Mouse (Mus musculus): Measurements from ENCODE around the gene Gm20695. TPM values are rescaled to one million over a fixed set of nuclear protein-coding genes. Genes with fewer than 3 reads are reported as not detected.
"Not testable (repeated sequence)": the region's sequence is repeated elsewhere in the genome, so short reads cannot be mapped to it uniquely, and the experiment has no call there.

The Gm20695 gene
- not detected for total RNA-seq (2021)

DNA sequence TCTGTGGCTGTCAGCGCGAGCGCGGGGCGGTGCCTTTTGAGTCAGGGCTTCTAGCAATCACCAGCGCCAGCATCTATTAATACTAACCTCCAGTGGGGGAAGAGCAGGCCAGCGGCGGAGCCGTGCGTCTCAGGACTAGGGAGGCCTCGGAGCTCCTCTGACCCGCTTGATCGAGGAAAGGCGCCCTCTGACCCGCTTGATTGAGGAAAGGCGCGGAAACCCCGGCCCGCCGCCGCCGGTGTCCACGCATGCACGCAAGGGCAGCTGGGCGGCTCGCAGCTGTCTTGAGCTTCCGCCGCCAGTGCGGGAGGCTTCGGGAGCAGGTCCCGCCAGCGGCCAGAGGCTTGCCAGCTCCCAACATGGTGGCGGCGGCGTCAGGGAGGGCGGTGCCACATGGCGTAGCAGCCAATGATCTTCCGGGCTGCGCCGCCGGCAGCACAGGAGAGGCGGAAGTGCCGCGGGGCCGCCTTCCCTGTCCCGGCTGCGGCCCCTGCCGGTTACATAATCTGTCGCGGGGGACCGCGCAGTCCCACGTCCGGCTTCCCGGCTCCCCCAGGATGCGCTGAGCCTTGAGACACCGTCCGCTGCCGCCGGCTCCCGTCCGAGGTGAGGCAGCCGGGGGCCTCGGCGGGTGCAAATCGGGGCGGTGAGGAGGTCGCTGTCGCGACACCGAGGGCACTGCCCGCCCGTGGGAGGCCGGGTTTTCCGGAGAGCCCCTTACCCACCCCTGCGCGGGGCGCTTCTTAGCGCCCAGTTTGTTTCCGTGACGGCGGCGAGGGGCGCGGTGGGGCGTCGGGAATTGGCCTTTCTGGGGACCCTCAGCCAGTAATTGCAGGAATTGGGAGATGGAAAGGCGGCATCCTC lies at the start of gene Gm20695, which contains the start of gene Zfp597:
Gm20695 (plus strand) TSS at position 448 of the 864 bp plus-strand sequence.
Zfp597 (minus strand) TSS at position 361 of the 864 bp plus-strand sequence.
- intact Hi-C loops (cut with DNase I) = loop anchor here (1.0 to 5.0 kb wide), 2 partner anchors 24 to 37 kb away; partner anchors contain the start of genes 1700037C18Rik, Cluap1 and Zfp174
- peak; percentile 92 for DNase-seq (ENCODE audit: low spot score)

GRCm38 (mm10) chr16:3835461-3835860 lies 49.0 kb upstream of the Gm20695 start:
- DNase-seq (ENCODE audit: low spot score) = no peak
- intact Hi-C loops (cut with DNase I) = no loop called here

GRCm38 (mm10) chr16:3839157-3839885 lies 45.1 kb upstream of the Gm20695 start:
- intact Hi-C loops (cut with DNase I) = no loop called here
- no peak for DNase-seq (ENCODE audit: low spot score)

DNA sequence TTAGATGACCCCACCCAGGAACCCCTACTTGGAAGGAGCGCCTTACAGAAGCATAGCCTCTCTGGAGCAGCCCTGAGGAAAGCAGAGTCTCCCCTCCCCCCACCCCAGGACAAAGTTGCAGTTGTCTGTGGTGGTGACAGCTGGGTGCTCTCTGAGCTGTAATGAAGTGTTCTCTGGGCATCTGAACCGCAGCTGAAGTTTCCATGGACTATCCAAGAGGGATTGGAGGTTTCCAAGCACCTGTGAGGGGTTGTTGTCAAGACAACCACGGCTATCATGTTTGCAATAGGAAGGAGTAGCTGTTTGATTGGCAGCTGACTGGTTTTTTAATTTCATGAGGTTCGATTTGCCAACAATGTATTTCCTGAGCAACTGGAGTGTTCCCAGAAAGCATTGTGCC lies 41.5 kb upstream of the Gm20695 start:
- no peak for DNase-seq (ENCODE audit: low spot score)
- intact Hi-C loops (cut with DNase I) = loop anchor here (10.0 kb wide), 1 partner anchor 98 kb away; the partner anchor contains the start of gene Zfp263

GRCm38 (mm10) chr16:3843796-3844195 lies 40.7 kb upstream of the Gm20695 start:
- intact Hi-C loops (cut with DNase I) = loop anchor here (10.0 kb wide), 1 partner anchor 99 kb away; the partner anchor contains the start of gene Zfp263
- DNase-seq (ENCODE audit: low spot score) = no peak

DNA sequence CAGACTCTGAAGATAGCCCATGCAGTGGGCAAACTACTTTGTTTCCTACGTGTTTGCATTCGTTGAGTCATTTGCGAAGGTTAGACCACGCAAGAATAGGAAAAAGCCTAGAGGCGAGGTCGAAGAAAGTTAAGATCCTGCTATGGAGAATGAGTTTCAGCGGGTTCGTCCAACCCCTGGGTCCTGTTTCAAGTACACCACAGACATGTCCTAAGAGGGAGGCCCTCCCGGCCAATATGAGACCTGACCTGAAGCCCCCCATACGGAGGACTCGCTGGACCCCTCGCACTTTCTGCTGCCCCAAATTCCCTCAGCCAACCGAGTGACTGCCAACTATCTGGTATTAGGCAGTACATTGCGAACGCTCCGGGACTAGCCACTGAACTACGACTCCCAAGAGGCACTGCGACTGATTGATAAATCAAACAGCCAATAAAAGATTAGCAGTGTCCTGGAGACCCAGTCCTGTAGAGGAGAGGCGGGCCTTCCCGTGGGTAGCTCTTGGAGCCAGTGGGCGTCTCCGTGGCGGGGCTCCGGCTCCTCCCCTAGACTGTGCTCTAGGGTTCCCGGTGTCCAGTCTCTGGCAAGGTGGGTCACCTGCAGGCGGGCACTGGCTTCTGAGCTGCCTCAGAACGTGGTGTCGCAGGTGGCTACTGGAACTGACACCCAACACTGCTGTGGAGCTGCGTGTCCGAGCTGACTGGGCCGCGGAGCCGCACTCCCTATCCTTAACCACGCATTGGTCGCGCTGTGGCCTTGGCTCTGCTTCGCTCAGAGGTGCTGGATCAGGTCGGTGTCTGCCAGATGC lies 37.5 kb upstream of the Gm20695 start, which contains the start of gene Zfp174:
Zfp174 (plus strand) TSS at position 558 of the 808 bp plus-strand sequence.
- DNase-seq (ENCODE audit: low spot score) = peak; percentile 90
- intact Hi-C loops (cut with DNase I) = loop anchor here (2.0 to 10.0 kb wide), 4 partner anchors 35 to 155 kb away; partner anchors contain the start of genes 1700037C18Rik, Cluap1, Gm20695 and Slx4

GRCm38 (mm10) chr16:3847871-3848270 lies 36.6 kb upstream of the Gm20695 start:
- intact Hi-C loops (cut with DNase I) = loop anchor here (2.0 to 10.0 kb wide), 4 partner anchors 34 to 154 kb away; partner anchors contain the start of genes 1700037C18Rik, Cluap1, Gm20695 and Slx4
- DNase-seq (ENCODE audit: low spot score) = no peak

- intact Hi-C loops (cut with DNase I) = loop anchor here (5.0 to 10.0 kb wide), 3 partner anchors 34 to 154 kb away; partner anchors contain the start of genes Gm20695, Slx4, Zfp263 and Zfp597
- no peak for DNase-seq (ENCODE audit: low spot score)
These were observed 36.0 kb upstream of the Gm20695 start for GRCm38 (mm10) chr16:3848416-3848815.

- DNase-seq (ENCODE audit: low spot score); intact Hi-C loops (cut with DNase I): not testable (repeated sequence)
These were observed 33.1 kb upstream of the Gm20695 start for GRCm38 (mm10) chr16:3851301-3851700.

DNA sequence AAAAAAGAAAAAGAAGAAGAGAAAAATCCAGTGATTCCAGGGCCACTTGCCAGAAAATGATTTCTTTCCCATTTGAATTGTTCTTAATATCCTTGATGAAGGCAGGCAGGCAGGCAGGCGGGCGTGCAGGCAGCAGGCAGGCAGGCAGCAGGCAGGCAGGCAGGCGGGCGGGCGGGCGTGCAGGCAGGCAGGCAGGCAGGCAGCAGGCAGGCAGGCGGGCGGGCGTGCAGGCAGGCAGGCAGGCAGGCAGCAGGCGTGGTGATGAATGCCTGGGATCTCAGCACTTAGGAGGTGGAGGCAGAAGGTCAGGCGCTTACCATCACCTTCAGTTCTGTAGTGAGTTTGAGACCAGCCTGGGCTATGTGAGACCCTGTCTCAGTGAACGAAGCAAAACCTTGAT lies 31.9 kb upstream of the Gm20695 start:
- DNase-seq (ENCODE audit: low spot score) = no peak
- intact Hi-C loops (cut with DNase I) = no loop called here

GRCm38 (mm10) chr16:3854437-3855182 lies 29.8 kb upstream of the Gm20695 start:
- intact Hi-C loops (cut with DNase I) = no loop called here
- DNase-seq (ENCODE audit: low spot score) = no peak

DNA sequence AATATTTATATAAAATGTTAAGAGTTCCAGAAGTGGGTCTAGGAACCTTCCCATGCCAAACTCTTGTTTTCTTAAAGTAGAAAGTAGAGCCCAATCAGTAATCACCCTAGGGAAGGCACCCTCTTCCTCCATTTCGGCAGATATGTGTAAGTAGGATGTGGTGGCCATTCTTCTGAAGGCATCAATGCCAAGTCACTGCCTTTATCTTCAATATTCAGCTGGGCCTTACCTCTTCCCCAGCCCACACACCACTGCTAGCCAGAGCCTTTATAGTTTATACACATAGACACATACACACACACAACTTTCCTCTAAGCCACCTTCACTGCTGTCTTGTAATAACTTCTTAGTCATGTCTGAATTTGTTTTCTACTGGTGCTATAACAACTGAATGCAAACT lies 28.7 kb upstream of the Gm20695 start:
- intact Hi-C loops (cut with DNase I) = no loop called here
- no peak for DNase-seq (ENCODE audit: low spot score)

DNA sequence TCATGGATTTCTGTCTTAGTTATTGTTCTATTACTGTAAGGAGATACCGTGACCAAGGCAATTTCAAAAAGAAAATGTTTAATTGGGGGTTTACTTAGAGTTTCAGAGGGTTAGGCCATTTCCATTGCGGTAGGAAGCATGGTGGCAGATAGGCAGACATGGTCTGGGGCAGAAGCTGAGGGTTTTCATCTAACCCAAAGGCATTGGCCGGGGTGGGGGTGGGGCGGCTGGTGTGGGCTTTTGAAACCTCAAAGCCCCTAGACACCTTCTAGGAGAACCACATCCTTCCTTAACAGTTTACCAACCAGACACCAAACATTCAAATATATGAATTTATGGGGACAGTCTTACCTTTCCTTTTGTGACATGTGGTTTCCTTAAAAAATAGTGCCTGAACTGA lies 25.2 kb upstream of the Gm20695 start:
- intact Hi-C loops (cut with DNase I) = no loop called here
- no peak for DNase-seq (ENCODE audit: low spot score)

DNA sequence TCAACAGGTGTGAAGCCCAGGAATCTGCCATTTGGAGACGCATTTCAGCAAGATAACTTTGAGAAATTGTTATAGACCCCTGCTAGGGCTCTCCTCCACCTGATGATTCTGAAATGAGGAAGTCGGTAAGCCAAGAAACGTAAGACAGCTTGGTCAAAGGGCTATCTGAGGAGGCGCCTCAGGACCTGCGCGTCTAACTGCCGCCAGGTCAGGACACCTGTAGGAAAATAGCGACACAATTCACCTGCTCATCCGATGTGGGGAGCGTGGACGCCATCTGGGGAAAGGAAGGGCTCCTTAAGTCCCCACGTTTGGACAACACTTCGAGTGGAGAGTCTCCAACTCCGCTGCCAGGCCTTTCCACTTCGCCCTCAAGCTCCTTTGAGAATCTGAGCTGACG lies 12.6 kb upstream of the Gm20695 start:
- intact Hi-C loops (cut with DNase I) = no loop called here
- DNase-seq (ENCODE audit: low spot score) = no peak

DNA sequence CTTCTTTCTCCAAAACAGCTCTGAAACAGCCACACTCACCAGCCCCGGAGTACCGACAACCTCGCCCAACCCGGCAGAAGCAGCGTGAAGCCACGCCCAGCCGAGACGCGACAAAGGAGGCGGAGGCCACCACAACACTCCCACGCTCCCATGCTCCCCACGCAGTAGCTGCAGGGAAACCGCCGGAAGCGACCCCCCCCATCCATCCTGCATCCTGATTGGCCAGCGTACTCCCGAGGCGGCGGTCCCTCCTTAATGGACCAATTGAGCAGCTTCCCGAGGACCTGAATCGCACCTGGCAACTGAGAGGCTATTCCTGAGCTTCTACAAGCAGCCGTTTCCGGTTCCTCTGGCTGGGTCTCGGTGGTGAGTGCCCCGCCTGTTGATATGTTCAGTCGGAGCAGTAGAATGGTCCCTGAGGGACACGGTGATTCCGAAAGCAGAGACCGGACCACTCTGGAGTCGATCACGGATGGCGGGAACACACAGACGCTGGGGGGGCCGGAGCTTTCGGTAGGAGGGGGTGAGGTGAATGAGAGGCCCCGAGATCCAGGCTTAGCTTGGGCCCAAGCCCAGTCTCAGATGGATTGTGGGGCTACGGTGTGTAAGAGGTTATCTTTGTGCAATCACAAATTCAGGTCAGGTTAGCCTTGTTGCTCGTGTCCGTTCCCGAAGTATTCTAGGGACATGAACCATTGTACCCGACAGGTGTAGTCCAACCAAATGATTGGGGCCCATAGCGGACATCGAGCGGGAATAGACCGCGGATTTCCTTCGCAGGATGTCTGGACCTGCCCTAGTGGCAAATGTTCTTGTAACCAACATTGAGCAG lies 12.0 kb upstream of the Gm20695 start, which contains the start of gene Naa60:
Naa60 (plus strand) TSS at position 160 of the 832 bp plus-strand sequence.
- intact Hi-C loops (cut with DNase I) = no loop called here
- DNase-seq (ENCODE audit: low spot score) = peak; percentile 84

DNA sequence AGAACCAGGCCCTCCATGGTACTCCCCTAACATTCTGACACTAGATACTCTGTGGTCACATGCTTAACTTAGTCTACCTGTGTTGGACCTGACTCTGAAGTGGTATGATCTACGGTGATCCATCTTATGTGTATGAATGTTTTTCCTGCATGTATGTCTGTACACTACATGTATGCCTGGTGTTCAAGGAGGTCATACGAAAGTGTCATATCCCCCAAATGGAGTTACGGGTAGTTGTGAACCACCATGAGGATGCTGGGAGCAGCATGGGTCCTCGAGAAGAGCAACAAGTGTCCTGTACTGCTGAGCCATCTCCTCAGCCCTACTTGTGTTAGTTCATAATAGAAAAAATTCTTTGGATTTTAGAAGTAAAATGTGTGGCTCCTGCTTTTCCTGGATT lies 8.1 kb upstream of the Gm20695 start:
- intact Hi-C loops (cut with DNase I) = no loop called here
- no peak for DNase-seq (ENCODE audit: low spot score)

GRCm38 (mm10) chr16:3885065-3885670 lies 720 bp downstream of the Gm20695 start:
- intact Hi-C loops (cut with DNase I) = no loop called here
- DNase-seq (ENCODE audit: low spot score) = no peak

Measured in heart, postnatal 25 days (tissue).